Mouse (Mus musculus): ENCODE data around the gene Tsr1. TPM values are rescaled to one million over a fixed set of nuclear protein-coding genes. Genes with fewer than 3 reads are reported as not detected.

The Tsr1 gene
- total RNA-seq, 2 experiments from 2014 or later = 25.7 to 31.4 TPM

- intact Hi-C loops (cut with DNase I) = no loop called here
Observed at GRCm38 (mm10) chr11:74895980-74896900, 1.6 kb upstream of the Tsr1 start.

GRCm38 (mm10) chr11:74896901-74897677 lies 782 bp upstream of the Tsr1 start, which contains the start of gene Sgsm2:
TSS of gene Sgsm2 (minus strand) at chr11:74897060.
- peak in 1 of 2 experiments; percentile 83 for DNase-seq (ENCODE audit: low spot score in 2 of 2)
- intact Hi-C loops (cut with DNase I) = no loop called here

More at GRCm38 (mm10) chr11:74895980-74896900, 1.6 kb upstream of the Tsr1 start:
- peak; percentile 72 to 74 for DNase-seq (ENCODE audit: low spot score in 2 of 2)

- intact Hi-C loops (cut with DNase I) = no loop called here
- no peak for DNase-seq (ENCODE audit: low spot score in 2 of 2)
Observed at GRCm38 (mm10) chr11:74898517-74898827, 601 bp downstream of the Tsr1 start.

GRCm38 (mm10) chr11:74901555-74901954 lies 3.7 kb downstream of the Tsr1 start:
- intact Hi-C loops (cut with DNase I) = no loop called here
- DNase-seq (ENCODE audit: low spot score in 2 of 2) = no peak

GRCm38 (mm10) chr11:74902416-74902815 lies 4.5 kb downstream of the Tsr1 start:
- no peak for DNase-seq (ENCODE audit: low spot score in 2 of 2)

GRCm38 (mm10) chr11:74907850-74908249 lies 10.0 kb downstream of the Tsr1 start:
- intact Hi-C loops (cut with DNase I) = no loop called here
- no peak for DNase-seq (ENCODE audit: low spot score in 2 of 2)

More at GRCm38 (mm10) chr11:74902416-74902815, 4.5 kb downstream of the Tsr1 start:
- intact Hi-C loops (cut with DNase I) = no loop called here

- no peak for DNase-seq (ENCODE audit: low spot score in 2 of 2)
- intact Hi-C loops (cut with DNase I) = no loop called here
Observed at GRCm38 (mm10) chr11:74908618-74909399, 10.9 kb downstream of the Tsr1 start.

GRCm38 (mm10) chr11:74909978-74910377 lies 12.1 kb downstream of the Tsr1 start:
- intact Hi-C loops (cut with DNase I) = no loop called here
- no peak for DNase-seq (ENCODE audit: low spot score in 2 of 2)

- intact Hi-C loops (cut with DNase I) = no loop called here
- DNase-seq (ENCODE audit: low spot score in 2 of 2) = no peak
Observed at GRCm38 (mm10) chr11:74912492-74912891, 14.6 kb downstream of the Tsr1 start.

GRCm38 (mm10) chr11:74919249-74919648 lies 21.4 kb downstream of the Tsr1 start:
- no peak for DNase-seq (ENCODE audit: low spot score in 2 of 2)
- intact Hi-C loops (cut with DNase I) = no loop called here

- DNase-seq (ENCODE audit: low spot score in 2 of 2) = no peak
Observed at GRCm38 (mm10) chr11:74924149-74924548, 26.3 kb downstream of the Tsr1 start.

GRCm38 (mm10) chr11:74925577-74926387 lies 27.9 kb downstream of the Tsr1 start, which contains the start of the genes Smg6 and Srr:
TSS of gene Smg6 (plus strand) at chr11:74925823.
TSS of gene Srr (minus strand) at chr11:74925948.
- intact Hi-C loops (cut with DNase I) = no loop called here
- peak; percentile 93 for DNase-seq (ENCODE audit: low spot score in 2 of 2)

More at GRCm38 (mm10) chr11:74924149-74924548, 26.3 kb downstream of the Tsr1 start:
- intact Hi-C loops (cut with DNase I) = no loop called here

- intact Hi-C loops (cut with DNase I) = no loop called here
Observed at GRCm38 (mm10) chr11:74926388-74927005, 28.6 kb downstream of the Tsr1 start.

GRCm38 (mm10) chr11:74927236-74927725 lies 29.4 kb downstream of the Tsr1 start:
- no peak for DNase-seq (ENCODE audit: low spot score in 2 of 2)
- intact Hi-C loops (cut with DNase I) = no loop called here

More at GRCm38 (mm10) chr11:74926388-74927005, 28.6 kb downstream of the Tsr1 start:
- no peak for DNase-seq (ENCODE audit: low spot score in 2 of 2)

GRCm38 (mm10) chr11:74929111-74929510 lies 31.2 kb downstream of the Tsr1 start:
- intact Hi-C loops (cut with DNase I) = no loop called here
- no peak for DNase-seq (ENCODE audit: low spot score in 2 of 2)

- intact Hi-C loops (cut with DNase I) = no loop called here
- DNase-seq (ENCODE audit: low spot score in 2 of 2) = no peak
Observed at GRCm38 (mm10) chr11:74930391-74930790, 32.5 kb downstream of the Tsr1 start.

- DNase-seq (ENCODE audit: low spot score in 2 of 2) = no peak
- intact Hi-C loops (cut with DNase I) = loop anchor here (2.0 kb wide), 1 partner anchor 220 kb away; no protein-coding TSS in a partner anchor
Observed at GRCm38 (mm10) chr11:74946348-74946747, 48.5 kb downstream of the Tsr1 start.

GRCm38 (mm10) chr11:74954901-74955300 lies 57.0 kb downstream of the Tsr1 start:
- no peak for DNase-seq (ENCODE audit: low spot score in 2 of 2)
- intact Hi-C loops (cut with DNase I) = no loop called here

All from left cerebral cortex, postnatal 36 days (tissue).